Mouse (Mus musculus): ENCODE data around the gene Zfp664. TPM values are rescaled to one million over a fixed set of nuclear protein-coding genes. Genes with fewer than 3 reads are reported as not detected.
A peak's percentile ranks its signal among the peaks of the same experiment; 100 is the strongest.

Gene Zfp664
- polyA plus RNA-seq, 1 experiment from 2014 or later, result 110 TPM

GRCm38 (mm10) chr5:124888661-124889060 is 26.2 kb downstream of the Zfp664 start:
- no peak for ATAC-seq (ENCODE audit: low FRiP score, low TSS enrichment)
- 95% methylated on average over 8 of the region's 8 CpGs for WGBS

GRCm38 (mm10) chr5:124891921-124892370 is 29.5 kb downstream of the Zfp664 start:
- H3K36me3 ChIP-seq (ENCODE audit: insufficient read depth, low read length), result peaks cover 11% of the 10 kb centered on the region; the same call in 1 of the 2 replicates
- H3K4me2 ChIP-seq (replicated peaks; ENCODE audit: low read depth, low read length), result no peak overlapping the region
- ATAC-seq (ENCODE audit: low FRiP score, low TSS enrichment), result no peak; the same call in 1 of the 2 replicates
- no peak overlapping the region for H3K9ac ChIP-seq (replicated peaks; ENCODE audit: low read length)
- H3K4me1 ChIP-seq (ENCODE audit: insufficient read depth, low read length), result 0 out of 2 replicates have a peak, but pooled peaks cover 9% of the 10 kb centered on the region
- H3K4me3 ChIP-seq (ENCODE audit: low read length), result no peak overlapping the region
- WGBS, result 25% methylated on average over 3 of the region's 3 CpGs
- no peak overlapping the region for H3K27ac ChIP-seq (ENCODE audit: low read length)
- H3K9me3 ChIP-seq (ENCODE audit: low read length), result no peaks in the 10 kb centered on the region
- no peaks in the 10 kb centered on the region for H3K27me3 ChIP-seq (ENCODE audit: insufficient read depth, low read length)

More at GRCm38 (mm10) chr5:124888661-124889060, 26.2 kb downstream of the Zfp664 start:
- Histone ChIP-seq H3K4me3 (ENCODE audit: low read length) (no peak overlapping the region), H3K9ac (replicated peaks; ENCODE audit: low read length) (no peak overlapping the region), H3K36me3 (ENCODE audit: insufficient read depth, low read length) (peaks cover 34% of the 10 kb centered on the region), H3K9me3 (ENCODE audit: low read length) (no peaks in the 10 kb centered on the region), H3K4me2 (replicated peaks; ENCODE audit: low read depth, low read length) (no peak overlapping the region), H3K27me3 (ENCODE audit: insufficient read depth, low read length) (no peaks in the 10 kb centered on the region), H3K4me1 (ENCODE audit: insufficient read depth, low read length) (no peaks in the 10 kb centered on the region), H3K27ac (ENCODE audit: low read length) (no peak overlapping the region)

- H3K4me2 ChIP-seq (replicated peaks; ENCODE audit: low read depth, low read length), result no peak overlapping the region
- H3K4me1 ChIP-seq (ENCODE audit: insufficient read depth, low read length), result peaks cover 17% of the 10 kb centered on the region
- 36% methylated on average over 6 of the region's 8 CpGs for WGBS
- H3K36me3 ChIP-seq (ENCODE audit: insufficient read depth, low read length), result no peaks in the 10 kb centered on the region
- peak overlapping the region; percentile 46; the same call in 1 of the 2 replicates for H3K27ac ChIP-seq (ENCODE audit: low read length)
- H3K9me3 ChIP-seq (ENCODE audit: low read length), result no peaks in the 10 kb centered on the region
- ATAC-seq (ENCODE audit: low FRiP score, low TSS enrichment), result no peak
- no peaks in the 10 kb centered on the region for H3K27me3 ChIP-seq (ENCODE audit: insufficient read depth, low read length)
- H3K4me3 ChIP-seq (ENCODE audit: low read length), result no peak overlapping the region
- no peak overlapping the region for H3K9ac ChIP-seq (replicated peaks; ENCODE audit: low read length)
Measured at GRCm38 (mm10) chr5:124896135-124896534, 33.6 kb downstream of the Zfp664 start.

- Histone ChIP-seq H3K9ac (replicated peaks; ENCODE audit: low read length) (0 out of 2 replicates have a peak overlapping the region, but pooled peaks have one; percentile 2), H3K4me3 (ENCODE audit: low read length) (peak overlapping the region; percentile 7; the same call in 1 of the 2 replicates), H3K27me3 (ENCODE audit: insufficient read depth, low read length) (no peaks in the 10 kb centered on the region), H3K36me3 (ENCODE audit: insufficient read depth, low read length) (no peaks in the 10 kb centered on the region), H3K27ac (ENCODE audit: low read length) (peak overlapping the region; percentile 12; the same call in 1 of the 2 replicates), H3K9me3 (ENCODE audit: low read length) (no peaks in the 10 kb centered on the region), H3K4me1 (ENCODE audit: insufficient read depth, low read length) (peaks cover 17% of the 10 kb centered on the region), H3K4me2 (replicated peaks; ENCODE audit: low read depth, low read length) (peak overlapping the region; percentile 40)
- peak; percentile 35; the same call in 1 of the 2 replicates for ATAC-seq (ENCODE audit: low FRiP score, low TSS enrichment)
- WGBS, result 26% methylated on average over 20 of the region's 20 CpGs
Measured at GRCm38 (mm10) chr5:124899945-124900631, 37.6 kb downstream of the Zfp664 start.

GRCm38 (mm10) chr5:124900738-124901490 is 38.4 kb downstream of the Zfp664 start:
- no peak overlapping the region for H3K27ac ChIP-seq (ENCODE audit: low read length)
- peaks cover 14% of the 10 kb centered on the region for H3K4me1 ChIP-seq (ENCODE audit: insufficient read depth, low read length)
- ATAC-seq (ENCODE audit: low FRiP score, low TSS enrichment), result no peak
- WGBS, result 67% methylated on average over 19 of the region's 19 CpGs
- H3K4me2 ChIP-seq (replicated peaks; ENCODE audit: low read depth, low read length), result no peak overlapping the region
- no peak overlapping the region for H3K4me3 ChIP-seq (ENCODE audit: low read length)
- H3K9me3 ChIP-seq (ENCODE audit: low read length), result no peaks in the 10 kb centered on the region
- no peaks in the 10 kb centered on the region for H3K36me3 ChIP-seq (ENCODE audit: insufficient read depth, low read length)
- no peak overlapping the region for H3K9ac ChIP-seq (replicated peaks; ENCODE audit: low read length)
- no peaks in the 10 kb centered on the region for H3K27me3 ChIP-seq (ENCODE audit: insufficient read depth, low read length)

- ATAC-seq (ENCODE audit: low FRiP score, low TSS enrichment), result no peak
Measured at GRCm38 (mm10) chr5:124901675-124902074, 39.2 kb downstream of the Zfp664 start.

GRCm38 (mm10) chr5:124902195-124902594 is 39.7 kb downstream of the Zfp664 start:
- H3K9me3 ChIP-seq (ENCODE audit: low read length), result no peaks in the 10 kb centered on the region
- ATAC-seq (ENCODE audit: low FRiP score, low TSS enrichment), result no peak
- no peak overlapping the region for H3K4me2 ChIP-seq (replicated peaks; ENCODE audit: low read depth, low read length)
- peaks cover 8% of the 10 kb centered on the region for H3K4me1 ChIP-seq (ENCODE audit: insufficient read depth, low read length)
- no peaks in the 10 kb centered on the region for H3K36me3 ChIP-seq (ENCODE audit: insufficient read depth, low read length)
- no peak overlapping the region for H3K9ac ChIP-seq (replicated peaks; ENCODE audit: low read length)
- WGBS, result 81% methylated on average over 10 of the region's 10 CpGs
- no peak overlapping the region for H3K27ac ChIP-seq (ENCODE audit: low read length)
- no peak overlapping the region for H3K4me3 ChIP-seq (ENCODE audit: low read length)
- no peaks in the 10 kb centered on the region for H3K27me3 ChIP-seq (ENCODE audit: insufficient read depth, low read length)

More at GRCm38 (mm10) chr5:124901675-124902074, 39.2 kb downstream of the Zfp664 start:
- Histone ChIP-seq H3K27ac (ENCODE audit: low read length) (no peak overlapping the region), H3K9me3 (ENCODE audit: low read length) (no peaks in the 10 kb centered on the region), H3K36me3 (ENCODE audit: insufficient read depth, low read length) (no peaks in the 10 kb centered on the region), H3K9ac (replicated peaks; ENCODE audit: low read length) (no peak overlapping the region), H3K4me1 (ENCODE audit: insufficient read depth, low read length) (peaks cover 9% of the 10 kb centered on the region), H3K4me2 (replicated peaks; ENCODE audit: low read depth, low read length) (no peak overlapping the region), H3K27me3 (ENCODE audit: insufficient read depth, low read length) (no peaks in the 10 kb centered on the region), H3K4me3 (ENCODE audit: low read length) (no peak overlapping the region)
- WGBS, result 87% methylated on average over 6 of the region's 6 CpGs

- no peaks in the 10 kb centered on the region for H3K36me3 ChIP-seq (ENCODE audit: insufficient read depth, low read length)
- H3K27ac ChIP-seq (ENCODE audit: low read length), result no peak overlapping the region
- H3K4me3 ChIP-seq (ENCODE audit: low read length), result no peak overlapping the region
- WGBS, result 83% methylated on average over 4 of the region's 4 CpGs
- H3K9ac ChIP-seq (replicated peaks; ENCODE audit: low read length), result no peak overlapping the region
- H3K4me1 ChIP-seq (ENCODE audit: insufficient read depth, low read length), result peaks cover 8% of the 10 kb centered on the region
- no peak overlapping the region for H3K4me2 ChIP-seq (replicated peaks; ENCODE audit: low read depth, low read length)
- no peaks in the 10 kb centered on the region for H3K27me3 ChIP-seq (ENCODE audit: insufficient read depth, low read length)
- no peaks in the 10 kb centered on the region for H3K9me3 ChIP-seq (ENCODE audit: low read length)
- ATAC-seq (ENCODE audit: low FRiP score, low TSS enrichment), result no peak
Measured at GRCm38 (mm10) chr5:124903852-124904251, 41.4 kb downstream of the Zfp664 start.

- no peak overlapping the region for H3K4me3 ChIP-seq (ENCODE audit: low read length)
- H3K36me3 ChIP-seq (ENCODE audit: insufficient read depth, low read length), result no peaks in the 10 kb centered on the region
- H3K27me3 ChIP-seq (ENCODE audit: insufficient read depth, low read length), result no peaks in the 10 kb centered on the region
- no peak overlapping the region for H3K27ac ChIP-seq (ENCODE audit: low read length)
- no peak overlapping the region for H3K9ac ChIP-seq (replicated peaks; ENCODE audit: low read length)
- no peaks in the 10 kb centered on the region for H3K4me1 ChIP-seq (ENCODE audit: insufficient read depth, low read length)
- no peak for ATAC-seq (ENCODE audit: low FRiP score, low TSS enrichment)
- WGBS, result 59% methylated on average over 13 of the region's 13 CpGs
- H3K4me2 ChIP-seq (replicated peaks; ENCODE audit: low read depth, low read length), result no peak overlapping the region
- H3K9me3 ChIP-seq (ENCODE audit: low read length), result no peaks in the 10 kb centered on the region
Measured at GRCm38 (mm10) chr5:124906890-124907289, 44.4 kb downstream of the Zfp664 start.
